Mouse (Mus musculus) embryonic facial prominence, embryonic 14.5 days (tissue): ENCODE results near the gene Fer. TPM values are rescaled to one million over a fixed set of nuclear protein-coding genes. Genes with fewer than 3 reads are reported as not detected.

ENCODE experiments used
- ATAC-seq: fragments of 200-750 bp; cut with Nextera tagmentation; 2 replicates; pipeline ENCODE4 v1.8.0; 2017; ENCODE audit warnings: low read depth, moderate number of reproducible peaks, moderate TSS enrichment
- DNase-seq: peaks from one replicate; pipeline ENCODE4 v3.0.0-alpha.2; 2015; ENCODE audit warnings: low spot score
- H3K27ac ChIP-seq: fragments of 300-500 bp; sonication (generic); replicated peaks from 2 replicates; pipeline ENCODE4 v1.5.1; 2014; ENCODE audit warnings: low read depth, mild to moderate bottlenecking, low read length, moderate library complexity
- H3K27me3 ChIP-seq: fragments of 300-500 bp; sonication (generic); replicated peaks from 2 replicates; pipeline ENCODE4 v1.6.1; 2014; ENCODE audit warnings: low read length; ENCODE audit not compliant: control insufficient read depth, insufficient read depth
- H3K36me3 ChIP-seq: fragments of 300-500 bp; sonication (generic); 2 replicates; pipeline ENCODE4 v1.6.1; 2014; ENCODE audit warnings: low read length, mixed read lengths; ENCODE audit not compliant: control insufficient read depth, insufficient read depth
- H3K4me1 ChIP-seq: fragments of 300-500 bp; sonication (generic); 2 replicates; pipeline ENCODE4 v1.6.1; 2014; ENCODE audit warnings: antibody characterized with exemption, low read length; ENCODE audit not compliant: control insufficient read depth, insufficient read depth
- H3K4me2 ChIP-seq: fragments of 300-500 bp; sonication (generic); 2 replicates; pipeline ENCODE4 v1.6.1; 2014; ENCODE audit warnings: low read depth, mild to moderate bottlenecking, low read length, moderate library complexity, mixed read lengths
- H3K4me3 ChIP-seq: fragments of 300-500 bp; sonication (generic); 2 replicates; pipeline ENCODE4 v1.5.1; 2014; ENCODE audit warnings: low read depth, mild to moderate bottlenecking, low read length
- H3K9ac ChIP-seq: fragments of 300-500 bp; sonication (generic); 2 replicates; pipeline ENCODE4 v1.6.1; 2014; ENCODE audit warnings: low read depth, mild to moderate bottlenecking, low read length, moderate library complexity, mixed read lengths
- H3K9me3 ChIP-seq: fragments of 300-500 bp; sonication (generic); 2 replicates; pipeline ENCODE4 v1.6.1; 2016; ENCODE audit warnings: low read length; ENCODE audit not compliant: control insufficient read depth
- WGBS: fragments of 180-500 bp; shearing (Covaris S2); extraction: QIAGEN DNeasy Blood & Tissue Kit; methylation state at CpG from one replicate; pipeline ENCODE4 v1.1.7; 2014; 5-methylcytosine and 5-hydroxymethylcytosine counted together
- polyA plus RNA-seq: library from polyadenylated mRNA; unstranded; fragments of >200 nt; fragmentation: Nextera tagmentation; extraction: Ambion mirVana; gene quantifications from 2 replicates; pipeline ENCODE4 v1.2.1, GENCODE M21; 2014

Gene Fer
- polyA plus RNA-seq, 1 experiment from 2014 or later = 33.1 TPM

DNA sequence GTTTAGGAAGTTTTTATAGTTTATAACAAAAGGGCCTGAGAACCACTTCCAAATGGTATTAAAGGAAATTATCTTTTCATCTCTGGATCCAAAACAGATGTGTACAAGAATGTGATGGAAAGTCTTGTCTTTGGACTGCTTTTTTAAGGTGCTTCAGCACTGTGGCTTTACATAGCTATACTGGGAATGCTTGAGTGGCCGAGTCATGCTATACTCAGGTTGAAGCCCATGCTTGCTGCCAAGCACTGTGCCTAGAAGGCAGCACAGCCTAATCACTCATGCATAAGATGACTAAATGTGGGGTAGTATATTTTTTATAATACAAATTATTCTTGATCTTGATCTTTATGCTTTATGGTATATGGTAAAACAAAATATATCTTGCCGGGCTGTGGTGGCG lies 225.0 kb downstream of the Fer start:
- no peak; the same call in 1 of the 2 replicates for ATAC-seq
- no peaks in the 10 kb centered on the region for H3K9me3 ChIP-seq
- 78% methylated on average over 3 of the region's 3 CpGs for WGBS
- no peaks in the 10 kb centered on the region for H3K27me3 ChIP-seq
- DNase-seq = peak; percentile 25
- H3K27ac ChIP-seq = no peak overlapping the region
- H3K4me2 ChIP-seq = no peak overlapping the region
- no peaks in the 10 kb centered on the region for H3K36me3 ChIP-seq
- H3K4me3 ChIP-seq = no peak overlapping the region
- no peak overlapping the region for H3K9ac ChIP-seq
- no peaks in the 10 kb centered on the region for H3K4me1 ChIP-seq

DNA sequence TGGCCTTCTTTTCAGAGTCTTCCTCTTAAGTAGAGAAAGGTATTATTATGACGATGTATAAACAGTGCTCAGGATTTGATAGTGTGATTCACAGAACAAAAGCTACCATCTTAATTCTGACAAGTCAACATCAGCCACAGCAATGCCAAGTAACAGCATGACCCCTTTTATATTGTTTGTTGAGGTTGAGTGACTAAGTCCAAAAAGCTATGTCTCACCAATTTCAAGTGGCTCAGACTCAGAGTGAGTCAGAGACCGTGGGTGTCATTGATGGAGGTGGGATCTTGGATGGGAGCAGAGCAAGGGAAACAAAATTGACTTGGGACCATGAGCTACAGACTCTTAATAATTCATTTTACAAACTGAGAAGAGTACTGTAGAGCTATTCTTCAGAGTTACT lies 230.9 kb downstream of the Fer start:
- H3K27ac ChIP-seq = no peak overlapping the region
- H3K9me3 ChIP-seq = no peaks in the 10 kb centered on the region
- H3K9ac ChIP-seq = no peak overlapping the region
- no peaks in the 10 kb centered on the region for H3K27me3 ChIP-seq
- DNase-seq (no peak), ATAC-seq (no peak)
- no peak overlapping the region for H3K4me2 ChIP-seq
- WGBS = 85% methylated on average over 2 of the region's 2 CpGs
- 0 out of 2 replicates have a peak, but pooled peaks cover 7% of the 10 kb centered on the region for H3K4me1 ChIP-seq
- H3K36me3 ChIP-seq = no peaks in the 10 kb centered on the region
- H3K4me3 ChIP-seq = no peak overlapping the region

DNA sequence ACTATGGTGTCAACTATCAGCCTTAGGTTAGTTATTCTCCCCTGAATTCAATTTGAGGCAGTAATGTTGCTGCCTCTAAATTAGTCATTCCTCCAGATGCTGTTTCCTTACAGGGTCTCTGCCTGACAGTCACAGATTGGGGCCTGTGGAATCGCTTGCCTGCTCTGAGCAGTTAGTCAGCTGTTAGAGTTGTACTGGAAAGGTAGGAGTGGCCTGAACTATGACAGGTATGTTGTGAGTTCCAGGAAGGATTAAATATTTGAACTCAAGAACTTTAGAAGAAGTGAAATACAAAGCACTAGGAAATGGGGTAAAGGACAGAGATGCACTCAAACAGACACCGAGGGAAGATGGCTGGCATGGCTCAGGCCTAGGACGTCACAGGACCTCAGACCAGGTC lies 233.9 kb downstream of the Fer start:
- ATAC-seq (peak; percentile 55; the same call in 1 of the 2 replicates), DNase-seq (no peak)
- H3K27ac ChIP-seq = no peak overlapping the region
- no peak overlapping the region for H3K4me3 ChIP-seq
- no peaks in the 10 kb centered on the region for H3K9me3 ChIP-seq
- no peak overlapping the region for H3K4me2 ChIP-seq
- no peaks in the 10 kb centered on the region for H3K36me3 ChIP-seq
- H3K9ac ChIP-seq = no peak overlapping the region
- no peaks in the 10 kb centered on the region for H3K27me3 ChIP-seq
- WGBS = 74% methylated on average over 3 of the region's 3 CpGs
- H3K4me1 ChIP-seq = 0 out of 2 replicates have a peak, but pooled peaks cover 8% of the 10 kb centered on the region

DNA sequence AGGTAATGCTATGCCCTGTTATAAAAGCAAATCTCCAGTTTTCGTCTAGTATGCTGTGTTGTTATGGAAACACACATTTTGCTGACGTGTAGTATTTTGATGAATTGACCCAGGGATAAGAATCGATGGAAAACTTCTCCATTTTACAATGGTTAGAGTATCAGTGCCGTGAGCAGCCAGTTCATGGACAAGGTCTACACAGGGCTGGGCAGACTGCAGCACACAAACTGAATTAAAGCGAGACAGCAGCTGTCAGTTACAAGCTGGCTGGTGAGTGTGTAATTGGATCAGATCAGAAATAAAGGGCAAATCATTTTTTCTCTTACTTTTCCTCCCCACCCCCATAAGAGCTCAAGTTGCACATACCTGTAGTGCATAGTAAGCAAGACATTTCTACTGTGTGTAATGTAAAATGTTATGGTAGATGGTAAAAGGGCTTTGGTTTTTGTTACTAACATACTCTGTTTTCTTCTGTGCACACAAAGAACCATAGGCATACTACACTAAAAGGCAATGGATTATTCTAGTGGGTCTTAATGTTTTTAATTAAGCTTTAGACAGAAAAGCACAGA lies 235.0 kb downstream of the Fer start:
- no peak overlapping the region for H3K4me3 ChIP-seq
- peak; percentile 83 for ATAC-seq
- H3K27ac ChIP-seq = no peak overlapping the region
- 39% methylated on average over 5 of the region's 5 CpGs for WGBS
- H3K36me3 ChIP-seq = no peaks in the 10 kb centered on the region
- H3K9me3 ChIP-seq = no peaks in the 10 kb centered on the region
- no peak overlapping the region for H3K9ac ChIP-seq
- H3K4me1 ChIP-seq = 0 out of 2 replicates have a peak, but pooled peaks cover 8% of the 10 kb centered on the region
- H3K27me3 ChIP-seq = no peaks in the 10 kb centered on the region
- DNase-seq = peak; percentile 50
- no peak overlapping the region for H3K4me2 ChIP-seq

DNA sequence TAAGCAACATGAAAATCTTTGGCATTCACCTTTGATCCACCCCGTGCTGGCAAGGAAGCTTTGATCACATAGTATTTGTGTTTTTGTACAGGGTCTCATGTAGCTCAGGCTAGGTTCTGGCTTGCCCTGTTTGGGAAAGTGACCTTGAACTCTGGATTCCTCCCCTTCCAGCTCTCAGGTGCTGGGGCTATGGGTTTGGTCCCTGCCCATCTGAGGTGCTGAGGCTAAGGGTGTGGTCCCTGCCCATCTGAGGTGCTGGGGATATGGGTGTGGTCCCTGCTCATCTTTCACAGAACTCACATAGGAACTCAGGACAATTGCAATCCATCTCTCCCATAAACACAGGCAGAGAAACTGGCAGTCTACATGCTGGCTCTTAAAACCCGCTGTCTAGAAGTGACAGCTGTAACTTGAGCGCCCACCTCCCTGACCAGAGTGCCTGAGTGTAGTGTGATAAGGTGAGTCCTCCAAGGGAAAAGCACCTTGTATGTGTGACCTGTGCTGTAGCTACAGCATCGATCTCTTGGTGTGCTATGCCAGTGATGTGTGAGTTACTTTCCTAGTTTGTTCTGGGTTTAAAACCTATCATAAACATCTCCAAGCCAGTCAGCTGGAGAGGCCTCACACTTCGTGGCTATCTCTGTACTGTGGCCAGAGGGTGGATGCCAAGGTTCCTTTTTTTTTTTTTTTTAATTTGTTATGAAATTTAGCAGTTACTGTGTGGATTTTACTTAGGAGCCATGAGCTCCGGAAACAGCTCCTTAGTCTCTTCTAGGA lies 236.7 kb downstream of the Fer start:
- DNase-seq (no peak), ATAC-seq (no peak)
- Histone ChIP-seq H3K4me2 (no peak overlapping the region), H3K9me3 (no peaks in the 10 kb centered on the region), H3K4me3 (no peak overlapping the region), H3K27ac (no peak overlapping the region), H3K27me3 (no peaks in the 10 kb centered on the region), H3K4me1 (0 out of 2 replicates have a peak, but pooled peaks cover 8% of the 10 kb centered on the region), H3K9ac (no peak overlapping the region), H3K36me3 (no peaks in the 10 kb centered on the region)
- WGBS = 81% methylated on average over 6 of the region's 6 CpGs

DNA sequence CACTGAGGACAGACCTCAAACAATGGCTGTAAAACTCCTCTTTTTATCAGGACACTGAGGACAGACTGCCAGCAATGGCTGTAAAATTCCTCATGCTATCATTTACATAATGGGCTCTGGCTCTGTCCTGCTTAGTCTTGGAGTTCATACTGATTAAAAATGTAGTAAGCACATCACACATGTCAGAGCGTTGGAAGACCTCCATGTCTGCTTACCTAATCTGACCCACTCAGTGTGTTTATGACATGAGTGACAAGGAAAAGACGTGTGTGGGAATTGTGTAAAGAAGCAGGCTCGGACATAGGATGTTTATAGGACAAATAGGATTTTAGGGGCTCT lies 237.3 kb downstream of the Fer start:
- Histone ChIP-seq H3K9me3 (no peaks in the 10 kb centered on the region), H3K9ac (no peak overlapping the region), H3K4me2 (no peak overlapping the region), H3K36me3 (no peaks in the 10 kb centered on the region), H3K4me1 (0 out of 2 replicates have a peak, but pooled peaks cover 8% of the 10 kb centered on the region), H3K27ac (no peak overlapping the region), H3K4me3 (no peak overlapping the region), H3K27me3 (no peaks in the 10 kb centered on the region)
- WGBS = 53% methylated on average over 3 of the region's 3 CpGs
- DNase-seq (no peak), ATAC-seq (no peak)

DNA sequence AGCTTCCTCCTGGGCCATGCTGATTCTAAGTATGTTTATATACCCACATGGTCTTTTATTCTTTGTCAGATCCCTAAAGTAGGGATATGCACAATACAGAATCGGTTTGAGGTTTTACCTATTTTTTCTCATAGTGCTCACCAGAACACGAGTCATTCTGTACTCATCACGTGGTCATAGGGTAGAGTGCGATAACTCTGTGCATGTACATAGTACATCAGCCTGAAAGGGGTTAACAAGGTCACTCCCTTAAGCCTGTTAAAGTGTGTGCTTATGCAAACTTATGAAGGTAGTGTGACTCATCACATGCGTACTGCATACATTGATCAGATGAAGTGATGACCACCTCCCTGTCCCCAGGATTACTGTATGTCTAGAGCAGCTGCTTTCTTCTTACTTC lies 245.9 kb downstream of the Fer start:
- Histone ChIP-seq H3K9me3 (no peaks in the 10 kb centered on the region), H3K4me2 (no peak overlapping the region), H3K4me3 (no peak overlapping the region), H3K9ac (no peak overlapping the region), H3K4me1 (no peaks in the 10 kb centered on the region), H3K27ac (no peak overlapping the region), H3K36me3 (no peaks in the 10 kb centered on the region), H3K27me3 (no peaks in the 10 kb centered on the region)
- WGBS = 89% methylated on average over 5 of the region's 5 CpGs
- DNase-seq (no peak), ATAC-seq (no peak)

DNA sequence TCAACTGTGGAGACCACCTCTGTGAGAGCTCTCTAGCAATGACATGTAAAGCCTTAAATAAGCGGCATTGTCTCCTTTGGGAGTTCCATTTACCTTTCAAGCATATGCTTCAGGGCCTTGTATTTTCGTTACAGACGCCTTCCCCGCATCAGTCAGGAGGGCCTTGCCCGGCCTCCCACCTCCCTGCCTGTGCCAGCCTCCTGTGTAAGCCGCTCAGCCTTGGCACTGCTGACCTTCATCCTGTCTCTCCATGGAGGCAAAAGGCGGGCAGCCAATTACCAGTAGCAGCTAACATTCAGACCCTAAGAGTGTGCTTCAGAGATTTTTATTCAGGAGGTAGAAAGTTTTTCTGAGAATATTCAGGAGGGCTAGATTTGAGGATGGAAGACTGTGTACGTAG lies 247.0 kb downstream of the Fer start:
- Histone ChIP-seq H3K9me3 (no peaks in the 10 kb centered on the region), H3K27me3 (no peaks in the 10 kb centered on the region), H3K4me1 (no peaks in the 10 kb centered on the region), H3K27ac (no peak overlapping the region), H3K36me3 (no peaks in the 10 kb centered on the region), H3K4me2 (no peak overlapping the region), H3K9ac (no peak overlapping the region), H3K4me3 (no peak overlapping the region)
- DNase-seq (no peak), ATAC-seq (no peak)
- 79% methylated on average over 8 of the region's 8 CpGs for WGBS

DNA sequence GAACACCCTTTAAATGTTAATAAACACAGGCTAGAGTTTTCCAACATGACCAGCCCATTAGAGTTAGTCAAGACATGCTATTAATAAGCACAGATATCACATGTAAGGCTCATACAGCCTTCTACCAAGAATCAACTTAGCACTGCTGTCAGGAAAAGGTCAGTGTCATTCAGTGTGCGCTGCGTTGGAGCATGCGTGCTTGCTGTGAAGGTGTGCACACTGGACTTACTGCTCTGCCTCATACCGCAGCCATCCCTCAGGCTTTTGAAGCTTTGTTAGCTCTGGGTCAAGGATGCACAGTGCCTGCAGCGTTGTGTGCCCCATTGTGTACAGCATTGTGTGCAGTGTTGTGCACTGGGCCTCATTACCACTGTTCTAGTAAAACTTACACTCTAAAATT lies 250.8 kb downstream of the Fer start:
- Histone ChIP-seq H3K4me1 (no peaks in the 10 kb centered on the region), H3K27ac (no peak overlapping the region), H3K36me3 (no peaks in the 10 kb centered on the region), H3K4me2 (no peak overlapping the region), H3K27me3 (no peaks in the 10 kb centered on the region), H3K9me3 (no peaks in the 10 kb centered on the region), H3K4me3 (no peak overlapping the region), H3K9ac (no peak overlapping the region)
- ATAC-seq (no peak), DNase-seq (no peak)
- WGBS = 81% methylated on average over 5 of the region's 5 CpGs
